8 mouse cellular contexts compared by ENCODE assay signal in the genomic region with DNA sequence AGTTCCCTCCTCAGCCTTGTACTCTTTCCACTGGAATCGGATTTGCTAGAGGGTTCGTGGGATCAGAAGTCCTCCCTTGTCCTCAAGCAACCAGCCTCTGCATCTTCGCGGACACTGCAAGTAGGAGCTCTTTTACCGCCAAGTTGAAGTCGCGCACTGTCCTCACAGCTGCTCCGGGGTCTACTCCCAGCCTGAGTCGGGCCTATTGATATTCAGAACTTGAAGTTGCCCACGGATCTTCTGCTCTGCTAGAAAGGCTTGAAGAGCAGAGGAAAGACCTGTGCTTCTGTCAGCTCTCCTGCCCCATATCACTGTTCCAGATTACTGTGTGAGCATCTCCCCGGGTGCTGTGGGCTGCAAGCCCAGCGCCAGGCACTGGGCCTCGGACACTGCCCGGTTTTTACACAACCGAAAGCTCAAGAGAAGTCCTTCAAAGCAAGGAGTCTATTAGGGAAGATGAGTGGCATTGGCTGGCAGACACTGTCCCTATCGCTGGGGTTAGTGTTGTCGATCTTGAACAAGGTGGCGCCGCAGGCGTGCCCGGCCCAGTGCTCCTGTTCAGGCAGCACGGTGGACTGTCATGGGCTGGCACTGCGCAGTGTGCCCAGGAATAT. TPM values are rescaled to one million over a fixed set of nuclear protein-coding genes. Genes with fewer than 3 reads are reported as not detected.
DNase-seq lines count a peak whose midpoint lies in the region; ATAC-seq and TF ChIP-seq lines count a peak whose summit lies in the region.

No protein-coding gene starts in this region.

- peak overlapping the region; percentile 97 for H3K4me2 ChIP-seq in heart, embryonic 14.5 days (ENCODE audit: low read length)
- H3K4me2 ChIP-seq in myocyte (ENCODE audit: low read depth) = peak overlapping the region; percentile 90

- DNase-seq in kidney, adult 2 months = peak; percentile 13
- DNase-seq in kidney, adult 9 months = no peak
- peak; percentile 59 for DNase-seq in brain, embryonic 14.5 days (ENCODE audit: low read depth)
- peak; percentile 16 to 27 for DNase-seq in layer of hippocampus, postnatal 36 days
- DNase-seq in adrenal gland, postnatal 14 days = no peak
- no peak for DNase-seq in adrenal gland, postnatal 25 days

- peak overlapping the region; percentile 79 for H3K9ac ChIP-seq in heart, embryonic 14.5 days (ENCODE audit: low read length)

- no peaks in the 10 kb centered on the region for H3K79me2 ChIP-seq in myocyte (ENCODE audit: control insufficient read depth, insufficient read depth)

- H3K4me3 ChIP-seq in kidney, adult 2 months (ENCODE audit: insufficient read depth, low read depth, low read length) = peak overlapping the region; percentile 51
- peak overlapping the region; percentile 67 to 75 for H3K4me3 ChIP-seq in heart, embryonic 14.5 days (ENCODE audit: control insufficient read depth in 1 of 2, insufficient read depth in 1 of 2, low read depth in 1 of 2, low read length in 2 of 2)
- peak overlapping the region; percentile 67 for H3K4me3 ChIP-seq in myocyte

- H3K4me1 ChIP-seq in kidney, adult 2 months (ENCODE audit: control insufficient read depth, insufficient read depth, low read length) = no peaks in the 10 kb centered on the region; the same call in 1 of the 2 replicates
- H3K4me1 ChIP-seq in heart, embryonic 14.5 days (ENCODE audit: control insufficient read depth in 2 of 2, insufficient read depth in 2 of 2, low read length in 2 of 2) = peaks cover 2 to 14% of the 10 kb centered on the region in 2 experiments; a peak in 2 of 4 replicates

- peak overlapping the region; percentile 16 for H3ac ChIP-seq in myocyte (ENCODE audit: control insufficient read depth, insufficient read length)

- TF ChIP-seq POLR2A in kidney, adult 2 months (IDR thresholded peaks at IDR 0.05; ENCODE audit: low read depth, low read length) = no peak
- no peak for TF ChIP-seq POLR2A in brain, embryonic 14.5 days (IDR thresholded peaks at IDR 0.05; ENCODE audit: borderline replicate concordance, extremely low read depth, insufficient read depth, insufficient read length, poor library complexity, severe bottlenecking)
- no peak for TF ChIP-seq POLR2A in myocyte (IDR thresholded peaks at IDR 0.05; ENCODE audit: insufficient read length, low read depth)

- H3K27ac ChIP-seq in kidney, adult 2 months (ENCODE audit: insufficient read depth, low read depth, low read length) = peak overlapping the region; percentile 61
- H3K27ac ChIP-seq in heart, embryonic 14.5 days (replicated peaks in 1 of 2; ENCODE audit: control insufficient read depth in 1 of 2, insufficient read depth in 1 of 2, low read depth in 2 of 2, low read length in 2 of 2) = peak overlapping the region in 1 of 2 experiments; percentile 73; a peak in 2 of 4 replicates

- WGBS in kidney, adult 2 months = 15% methylated on average over 23 of the region's 23 CpGs
- WGBS in heart, embryonic 14.5 days = 4% methylated on average over 23 of the region's 23 CpGs

- H3K27me3 ChIP-seq in kidney, adult 2 months (replicated peaks; ENCODE audit: control insufficient read depth, insufficient read depth, low read length) = no peaks in the 10 kb centered on the region
- peaks cover 10% of the 10 kb centered on the region for H3K27me3 ChIP-seq in heart, embryonic 14.5 days (ENCODE audit: control insufficient read depth, insufficient read depth, low read length)
- no peaks in the 10 kb centered on the region for H3K27me3 ChIP-seq in myocyte (ENCODE audit: control insufficient read depth, insufficient read depth, insufficient read length)

- no peak for ATAC-seq in heart, embryonic 14.5 days (ENCODE audit: insufficient number of reproducible peaks, insufficient read depth, low FRiP score, low read depth)

- TF ChIP-seq CTCF in kidney, adult 2 months (conservative IDR thresholded peaks at IDR 0.05; ENCODE audit: insufficient read depth, insufficient read length, low read depth, low read length) = no peak
- TF ChIP-seq CTCF in brain, embryonic 14.5 days (IDR thresholded peaks at IDR 0.05; ENCODE audit: borderline replicate concordance, extremely low read depth, insufficient read depth, insufficient read length) = no peak

- no peaks in the 10 kb centered on the region for H3K9me3 ChIP-seq in heart, embryonic 14.5 days (ENCODE audit: control insufficient read depth, low read length)

- no peaks in the 10 kb centered on the region for H3K36me3 ChIP-seq in kidney, adult 2 months (ENCODE audit: control insufficient read depth, insufficient read depth, low read length)
- H3K36me3 ChIP-seq in heart, embryonic 14.5 days (ENCODE audit: control insufficient read depth, insufficient read depth, low read length) = peaks cover 5% of the 10 kb centered on the region; the same call in 1 of the 2 replicates
- no peaks in the 10 kb centered on the region for H3K36me3 ChIP-seq in myocyte (ENCODE audit: control insufficient read depth, insufficient read depth)

TF ChIP-seq in myocyte, 11 proteins besides CTCF, POLR2A, EP300 and RAD21:
- no peak for TF ChIP-seq E2F4 (IDR thresholded peaks at IDR 0.05; ENCODE audit: insufficient read depth)
- TF ChIP-seq POLR2AphosphoS2 (IDR thresholded peaks at IDR 0.05; ENCODE audit: insufficient read length, low read depth) = no peak
- no peak for TF ChIP-seq MYOG (IDR thresholded peaks at IDR 0.05; ENCODE audit: control insufficient read depth in 1 of 3, insufficient read depth in 1 of 3, insufficient read length in 2 of 3, low read depth in 2 of 3)
- no peak for TF ChIP-seq MYOD1 (IDR thresholded peaks at IDR 0.05; ENCODE audit: control insufficient read depth in 1 of 3, insufficient read length in 2 of 3, low read depth in 2 of 3)
- TF ChIP-seq MAX (IDR thresholded peaks at IDR 0.05; ENCODE audit: low read depth) = no peak
- TF ChIP-seq TCF12 (IDR thresholded peaks at IDR 0.05; ENCODE audit: insufficient read depth, poor library complexity, severe bottlenecking) = no peak
- TF ChIP-seq TCF3 (IDR thresholded peaks at IDR 0.05; ENCODE audit: insufficient read length, low read depth) = no peak
- no peak for TF ChIP-seq SRF (IDR thresholded peaks at IDR 0.05; ENCODE audit: control insufficient read depth, insufficient read length, low read depth)
- TF ChIP-seq CEBPB (IDR thresholded peaks at IDR 0.05; ENCODE audit: insufficient read depth, poor library complexity, severe bottlenecking) = no peak
- TF ChIP-seq USF1 (IDR thresholded peaks at IDR 0.05; ENCODE audit: low read depth) = no peak
- TF ChIP-seq REST (IDR thresholded peaks at IDR 0.05; ENCODE audit: insufficient read depth, insufficient read length) = no peak

RNA-seq across cellular contexts. Expression of gene Slit2, which starts 1.8 kb away (rescaled TPM):
- 8.4 and 11.3 TPM in 2 replicates for polyA plus RNA-seq in kidney, adult 2 months (2012; rRNA removed)
- polyA plus RNA-seq in brain, embryonic 14.5 days (2012; rRNA removed) = 20.7 and 31.8 TPM in 2 replicates
- 47.0 TPM in 2 replicates for polyA plus RNA-seq in heart, embryonic 14.5 days (2014; fragmentation: Nextera tagmentation; extraction: Ambion mirVana)
- total RNA-seq in layer of hippocampus, postnatal 36 days (2021) = 10 to 100 TPM; 38.9 to 45.8 TPM
- 4.8 TPM for polyA plus RNA-seq in myocyte (2012; fragmentation: generic; extraction: Trizol)
- 15.2 and 16.3 TPM in 2 replicates for total RNA-seq in adrenal gland, postnatal 14 days (2021)
- total RNA-seq in adrenal gland, postnatal 25 days (2021) = 33.5 and 45.5 TPM in 2 replicates

Comparison
In these comparisons a context has a peak if more than half of its experiments do, and no peak if none do; other contexts are left out.
1. DNase-seq: peak in kidney, adult 2 months (single experiment), brain, embryonic 14.5 days (single experiment) and layer of hippocampus, postnatal 36 days (2 of 2); none in kidney, adult 9 months (single experiment), adrenal gland, postnatal 14 days (single experiment) and adrenal gland, postnatal 25 days (single experiment).
2. Peak in every context shown above with its lines, with median percentiles within 50 percentile points of each other: H3K4me3 ChIP-seq.